Mouse (Mus musculus) liver, embryonic 16.5 days (tissue): Measurements from ENCODE around the gene Rnasel. TPM values are rescaled to one million over a fixed set of nuclear protein-coding genes. Genes with fewer than 3 reads are reported as not detected.

Experiments
- ATAC-seq: fragments of 200-750 bp; cut with Nextera tagmentation; 2 replicates; pipeline ENCODE4 v1.8.0; 2017; ENCODE audit warnings: low read depth, mild to moderate bottlenecking, moderate number of reproducible peaks, moderate library complexity
- H3K27ac ChIP-seq: fragments of 300-500 bp; sonication (generic); 2 replicates; pipeline ENCODE4 v1.5.1; 2014; ENCODE audit warnings: mild to moderate bottlenecking, low read length
- H3K27me3 ChIP-seq: fragments of 300-500 bp; sonication (generic); 2 replicates; pipeline ENCODE4 v1.6.1; 2014; ENCODE audit warnings: low read depth, low read length, mixed read lengths; ENCODE audit not compliant: control insufficient read depth, insufficient read depth
- H3K36me3 ChIP-seq: fragments of 300-500 bp; sonication (generic); 2 replicates; pipeline ENCODE4 v1.6.1; 2014; ENCODE audit warnings: mild to moderate bottlenecking; ENCODE audit not compliant: control insufficient read depth, insufficient read depth
- H3K4me1 ChIP-seq: fragments of 300-500 bp; sonication (generic); 2 replicates; pipeline ENCODE4 v1.6.1; 2014; ENCODE audit warnings: low read depth, low read length, mixed read lengths; ENCODE audit not compliant: control insufficient read depth
- H3K4me2 ChIP-seq: fragments of 300-500 bp; sonication (generic); 2 replicates; pipeline ENCODE4 v1.6.1; 2014; ENCODE audit warnings: low read depth, low read length, mixed read lengths
- H3K4me3 ChIP-seq: fragments of 300-500 bp; sonication (generic); 2 replicates; pipeline ENCODE4 v1.5.1; 2014; ENCODE audit warnings: low read depth, mild to moderate bottlenecking, low read length
- H3K9ac ChIP-seq: fragments of 300-500 bp; sonication (generic); 2 replicates; pipeline ENCODE4 v1.6.1; 2014; ENCODE audit warnings: low read depth, low read length
- H3K9me3 ChIP-seq: fragments of 300-500 bp; sonication (generic); replicated peaks from 2 replicates; pipeline ENCODE4 v1.6.1; 2016; ENCODE audit warnings: low read length; ENCODE audit not compliant: control insufficient read depth
- WGBS: fragments of 180-500 bp; shearing (Covaris S2); extraction: QIAGEN DNeasy Blood & Tissue Kit; methylation state at CpG from one replicate; pipeline ENCODE4 v1.1.7; 2014; ENCODE audit not compliant: insufficient replicate concordance; 5-methylcytosine and 5-hydroxymethylcytosine counted together
- polyA plus RNA-seq: library from polyadenylated mRNA; unstranded; fragments of >200 nt; fragmentation: Nextera tagmentation; extraction: Ambion mirVana; gene quantifications from 2 replicates; pipeline ENCODE4 v1.2.1, GENCODE M21; 2015

Gene Rnasel
- polyA plus RNA-seq, result 28.9 and 29.1 TPM in 2 replicates

DNA sequence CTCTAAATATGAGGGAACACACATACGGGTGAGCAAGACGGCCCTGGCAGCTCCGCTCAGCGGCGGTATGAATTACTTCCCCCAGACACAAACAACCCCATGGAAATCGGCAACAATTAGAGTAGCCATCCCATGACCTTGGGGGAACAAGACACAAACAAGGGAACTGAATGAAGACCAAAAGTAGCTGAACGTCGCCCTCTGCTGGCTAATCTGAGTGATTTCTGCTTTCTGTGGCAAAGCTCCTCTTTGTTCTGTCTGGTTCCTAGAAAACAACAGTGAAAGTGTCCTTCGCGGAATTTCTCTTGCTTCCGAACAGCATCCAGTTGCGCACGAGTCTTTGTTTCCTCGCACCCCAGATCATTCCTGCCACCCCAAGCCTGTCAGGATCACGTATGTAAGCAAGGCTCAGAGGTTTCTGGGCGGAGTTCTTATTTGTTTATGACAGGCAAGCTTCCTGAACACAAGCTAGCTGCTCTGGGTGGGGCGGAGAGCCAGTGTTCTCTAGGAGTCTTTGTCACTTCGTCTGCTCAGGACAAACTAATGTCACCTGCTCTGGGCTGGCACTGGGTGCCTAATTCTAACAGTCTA is at the start of gene Rnasel:
Rnasel (plus strand) TSS at position 216 of the 591 bp plus-strand sequence.
- peak; percentile 75 for ATAC-seq
- peak within 1 kb of the TSS; percentile 77 for H3K4me2 ChIP-seq
- H3K4me1 ChIP-seq, result peaks cover 35% of the 10 kb centered on the region
- H3K36me3 ChIP-seq, result peaks cover 3% of the 10 kb centered on the region; the same call in 1 of the 2 replicates
- no peaks in the 10 kb centered on the region for H3K27me3 ChIP-seq
- H3K27ac ChIP-seq, result peak within 1 kb of the TSS; percentile 91
- peak within 1 kb of the TSS; percentile 72 for H3K9ac ChIP-seq
- H3K9me3 ChIP-seq, result no peaks in the 10 kb centered on the region
- peak within 1 kb of the TSS; percentile 65 for H3K4me3 ChIP-seq
- WGBS, result under 1% methylated on average over 18 of the region's 18 CpGs

GRCm38 (mm10) chr1:153700448-153701063 is 48.7 kb upstream of the Rnasel start:
- Histone ChIP-seq H3K27me3 (no peaks in the 10 kb centered on the region), H3K27ac (no peak overlapping the region), H3K9ac (no peak overlapping the region), H3K4me3 (no peak overlapping the region), H3K36me3 (no peaks in the 10 kb centered on the region), H3K4me2 (no peak overlapping the region), H3K9me3 (no peaks in the 10 kb centered on the region), H3K4me1 (no peaks in the 10 kb centered on the region)
- ATAC-seq, result no peak
- 44% methylated on average over 11 of the region's 11 CpGs for WGBS

DNA sequence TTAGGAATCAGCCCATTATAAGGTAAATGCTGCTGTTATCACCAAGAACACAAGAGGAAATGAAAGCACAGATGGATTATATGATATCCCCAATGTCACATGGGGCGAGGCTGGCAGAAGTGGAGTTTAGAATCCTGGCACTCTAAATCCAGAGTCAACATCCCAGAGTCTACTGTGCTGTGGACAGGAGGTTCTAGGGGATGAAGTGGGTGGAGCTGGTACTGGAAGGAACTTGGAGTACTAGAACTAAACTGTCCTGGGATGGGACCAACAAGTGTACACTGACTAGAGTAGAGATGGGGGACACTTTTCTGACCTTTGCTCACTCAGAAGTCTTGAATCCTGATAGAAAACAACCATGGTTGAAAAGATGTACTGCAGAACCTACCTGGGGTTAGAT is 47.8 kb upstream of the Rnasel start:
- Histone ChIP-seq H3K9me3 (no peaks in the 10 kb centered on the region), H3K27ac (no peak overlapping the region), H3K4me3 (no peak overlapping the region), H3K4me2 (no peak overlapping the region), H3K27me3 (no peaks in the 10 kb centered on the region), H3K9ac (no peak overlapping the region), H3K36me3 (no peaks in the 10 kb centered on the region), H3K4me1 (no peaks in the 10 kb centered on the region)
- 37% methylated on average over 1 of the region's 1 CpGs for WGBS
- no peak for ATAC-seq

- no peak overlapping the region for H3K9ac ChIP-seq
- no peaks in the 10 kb centered on the region for H3K27me3 ChIP-seq
- H3K4me2 ChIP-seq, result no peak overlapping the region
- no peak overlapping the region for H3K27ac ChIP-seq
- no peaks in the 10 kb centered on the region for H3K4me1 ChIP-seq
- no peak for ATAC-seq
- H3K9me3 ChIP-seq, result no peaks in the 10 kb centered on the region
- H3K4me3 ChIP-seq, result no peak overlapping the region
- no peaks in the 10 kb centered on the region for H3K36me3 ChIP-seq
- 51% methylated on average over 8 of the region's 8 CpGs for WGBS
These were observed 46.9 kb upstream of the Rnasel start for GRCm38 (mm10) chr1:153702166-153702852.

DNA sequence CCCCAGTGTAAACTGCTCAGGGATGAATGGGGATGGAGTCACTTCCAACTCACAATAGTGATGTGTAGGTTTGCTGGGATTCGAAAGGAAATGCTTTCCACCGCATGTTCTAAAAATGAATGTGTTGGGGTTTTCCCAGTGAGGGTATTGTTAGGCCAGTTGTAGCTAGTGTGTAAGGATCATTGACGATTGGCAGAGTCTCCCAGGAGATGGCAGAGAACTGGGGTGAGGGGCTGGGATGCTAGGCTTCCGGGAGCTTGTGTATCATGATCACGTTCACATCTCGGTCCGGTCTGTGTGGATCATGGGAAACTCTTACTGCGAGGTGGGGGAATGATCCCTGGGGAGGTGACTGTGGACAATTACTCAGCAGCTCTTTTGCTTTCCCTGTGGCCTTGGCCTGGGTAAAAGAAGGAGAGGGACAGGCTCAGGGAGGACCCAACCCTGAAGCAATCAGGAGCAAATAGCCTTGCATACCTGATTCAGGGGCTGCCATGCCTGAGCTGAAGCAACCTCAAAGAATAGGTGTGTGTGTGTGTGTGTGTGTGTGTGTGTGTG is 46.3 kb upstream of the Rnasel start:
- H3K36me3 ChIP-seq, result no peaks in the 10 kb centered on the region
- no peak for ATAC-seq
- H3K27ac ChIP-seq, result no peak overlapping the region
- 68% methylated on average over 8 of the region's 8 CpGs for WGBS
- H3K4me1 ChIP-seq, result no peaks in the 10 kb centered on the region
- H3K4me2 ChIP-seq, result no peak overlapping the region
- H3K9me3 ChIP-seq, result no peaks in the 10 kb centered on the region
- no peak overlapping the region for H3K9ac ChIP-seq
- H3K4me3 ChIP-seq, result no peak overlapping the region
- no peaks in the 10 kb centered on the region for H3K27me3 ChIP-seq

DNA sequence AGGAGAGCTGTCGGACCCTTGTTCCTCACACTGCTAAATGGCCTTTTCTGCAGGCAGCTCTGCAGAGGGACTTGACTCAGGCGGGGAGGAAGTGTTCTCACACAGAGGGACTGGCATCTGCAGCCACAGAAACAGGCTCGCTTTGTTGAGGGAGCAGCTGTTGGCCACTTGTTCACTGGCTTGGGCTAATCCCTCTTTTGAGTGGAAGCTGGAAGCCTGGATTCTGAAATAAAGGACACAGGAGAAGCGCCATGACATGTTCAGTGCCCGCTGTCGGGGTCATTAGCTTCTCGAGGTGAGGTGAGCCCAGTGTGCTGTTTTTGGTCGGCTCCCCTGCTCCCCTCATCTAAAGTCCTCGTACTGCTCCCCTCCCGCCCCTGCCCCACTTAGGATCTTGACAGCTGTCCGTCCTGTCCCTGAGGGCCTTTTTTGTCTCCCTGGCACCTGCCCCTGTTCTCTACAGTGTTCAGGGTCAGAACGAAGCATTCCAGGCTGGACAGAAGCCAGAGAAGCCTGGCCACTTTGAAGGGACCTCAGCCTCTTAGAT is 45.7 kb upstream of the Rnasel start:
- Histone ChIP-seq H3K9ac (no peak overlapping the region), H3K4me3 (no peak overlapping the region), H3K27ac (no peak overlapping the region), H3K4me1 (no peaks in the 10 kb centered on the region), H3K9me3 (no peaks in the 10 kb centered on the region), H3K36me3 (no peaks in the 10 kb centered on the region), H3K27me3 (no peaks in the 10 kb centered on the region), H3K4me2 (no peak overlapping the region)
- ATAC-seq, result no peak
- WGBS, result 21% methylated on average over 12 of the region's 12 CpGs

GRCm38 (mm10) chr1:153704174-153704573 is 45.1 kb upstream of the Rnasel start:
- Histone ChIP-seq H3K27ac (no peak overlapping the region), H3K36me3 (no peaks in the 10 kb centered on the region), H3K9me3 (no peaks in the 10 kb centered on the region), H3K4me1 (no peaks in the 10 kb centered on the region), H3K4me2 (no peak overlapping the region), H3K4me3 (no peak overlapping the region), H3K27me3 (no peaks in the 10 kb centered on the region), H3K9ac (no peak overlapping the region)
- WGBS, result 36% methylated on average over 7 of the region's 7 CpGs
- no peak for ATAC-seq

DNA sequence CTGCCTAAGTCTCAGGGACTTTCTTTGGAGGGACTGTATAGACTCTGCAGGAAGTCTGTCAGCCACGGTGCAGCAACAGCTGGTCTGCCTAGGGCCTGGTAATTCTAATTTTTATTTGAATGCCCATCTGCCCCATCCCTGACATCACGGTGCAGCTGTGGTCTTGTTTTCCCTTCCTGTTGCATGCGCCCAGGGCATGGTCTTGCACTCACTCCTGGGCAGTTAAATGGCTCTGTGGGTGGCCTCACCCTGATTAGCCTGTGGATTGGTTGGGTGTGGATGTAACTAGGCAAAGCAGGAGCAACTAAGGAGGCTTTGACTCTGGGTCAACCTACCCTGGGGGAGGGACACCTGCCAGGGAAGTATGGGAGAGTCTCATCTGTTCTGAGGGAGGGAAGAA is 44.2 kb upstream of the Rnasel start:
- Histone ChIP-seq H3K27me3 (no peaks in the 10 kb centered on the region), H3K4me3 (no peak overlapping the region), H3K4me1 (no peaks in the 10 kb centered on the region), H3K9me3 (no peaks in the 10 kb centered on the region), H3K36me3 (no peaks in the 10 kb centered on the region), H3K27ac (no peak overlapping the region), H3K9ac (no peak overlapping the region), H3K4me2 (no peak overlapping the region)
- WGBS, result 39% methylated on average over 3 of the region's 3 CpGs
- no peak for ATAC-seq
